Mouse (Mus musculus): ENCODE results near the gene Mtmr4. TPM values are rescaled to one million over a fixed set of nuclear protein-coding genes. Genes with fewer than 3 reads are reported as not detected.

Mtmr4 gene
- total and polyA plus RNA-seq, 3 experiments, result 29.4 to 32.9 (median 29.5) TPM

- Histone ChIP-seq H3K27ac (ENCODE audit: insufficient read depth, low read depth) (peak overlapping the region; percentile 14; the same call in 1 of the 2 replicates), H3K36me3 (replicated peaks in 1 of 2; ENCODE audit: control insufficient read depth in 1 of 2, insufficient read depth in 1 of 2, low read length in 1 of 2) (no peaks in the 10 kb centered on the region), H3K4me1 (ENCODE audit: control insufficient read depth in 1 of 2, insufficient read depth in 2 of 2) (peaks cover 0 to 22% of the 10 kb centered on the region in 2 experiments; a peak in 3 of 4 replicates), H3K9ac (ENCODE audit: insufficient read depth, low read depth) (peak overlapping the region; percentile 81), H3K4me3 (replicated peaks in 1 of 3; ENCODE audit: low read depth in 2 of 3, low read length in 2 of 3, poor library complexity in 1 of 3) (peak overlapping the region; percentile 55 to 63 (median 60)), H3K4me2 (ENCODE audit: insufficient read depth, low read depth, poor library complexity, severe bottlenecking) (peak overlapping the region; percentile 60), H3K9me3 (replicated peaks; ENCODE audit: low read length) (no peaks in the 10 kb centered on the region), H3K27me3 (replicated peaks) (no peaks in the 10 kb centered on the region), H3K79me2 (replicated peaks; ENCODE audit: control insufficient read depth, extremely low read depth, insufficient read depth, poor library complexity, severe bottlenecking) (no peaks in the 10 kb centered on the region)
- dilution Hi-C loops (cut with MboI; ENCODE audit: extremely low pct_ligation_motif_present, extremely low pct_unique_long_range_greater_than_20kb, low sequenced_read_pairs), result no loop called here
- TF ChIP-seq HCFC1 (IDR thresholded peaks at IDR 0.05; ENCODE audit: low read depth, low read length) (peak; percentile 64; the same call in 1 of the 2 replicates), PAX5 (IDR thresholded peaks at IDR 0.05; ENCODE audit: low read length) (peak; percentile 86; the same call in 1 of the 2 replicates), MXI1 (IDR thresholded peaks at IDR 0.05; ENCODE audit: low read depth, low read length) (peak; percentile 70; the same call in 1 of the 2 replicates), IRF4 (IDR thresholded peaks at IDR 0.05; ENCODE audit: low read depth, low read length) (peak; percentile 31; the same call in 1 of the 2 replicates), MYC (IDR thresholded peaks at IDR 0.05; ENCODE audit: low read depth, low read length) (peak; percentile 61; the same call in 1 of the 2 replicates), TBP (conservative IDR thresholded peaks at IDR 0.05; ENCODE audit: low read depth, low read length) (peak; percentile 92), NRF1 (IDR thresholded peaks at IDR 0.05; ENCODE audit: low read depth, low read length) (peak; percentile 46; the same call in 1 of the 2 replicates), MAX (IDR thresholded peaks at IDR 0.05; ENCODE audit: low read length) (peak; percentile 80; the same call in 1 of the 2 replicates), JUN (IDR thresholded peaks at IDR 0.05; ENCODE audit: insufficient read depth, low read depth, low read length) (no peak), UBTF (IDR thresholded peaks at IDR 0.05; ENCODE audit: low read depth, low read length) (peak; percentile 95), CTCF (conservative IDR thresholded peaks at IDR 0.05 in 1 of 2, IDR thresholded peaks at IDR 0.05 in 1 of 2; ENCODE audit: low read depth in 2 of 2, low read length in 2 of 2) (no peak), BHLHE40 (IDR thresholded peaks at IDR 0.05; ENCODE audit: low read depth, low read length) (no peak), GABPA (IDR thresholded peaks at IDR 0.05; ENCODE audit: insufficient replicate concordance, low read depth, low read length) (no peak), POLR2AphosphoS2 (IDR thresholded peaks at IDR 0.05; ENCODE audit: low read depth, low read length) (peak; percentile 90), POLR2A (IDR thresholded peaks at IDR 0.05; ENCODE audit: low read depth, low read length) (peak; percentile 99), MEF2A (IDR thresholded peaks at IDR 0.05; ENCODE audit: borderline replicate concordance, low read depth, low read length) (0 out of 2 replicates have a peak, but pooled peaks have one; percentile 16), SMC3 (IDR thresholded peaks at IDR 0.05; ENCODE audit: low read depth, low read length) (no peak), SIN3A (IDR thresholded peaks at IDR 0.05; ENCODE audit: low read length) (no peak), ELF1 (IDR thresholded peaks at IDR 0.05; ENCODE audit: low read depth, low read length) (peak; percentile 89), USF2 (conservative IDR thresholded peaks at IDR 0.05; ENCODE audit: low read depth, low read length) (no peak), NELFE (IDR thresholded peaks at IDR 0.05; ENCODE audit: low read depth, low read length) (peak; percentile 93), ZMIZ1 (IDR thresholded peaks at IDR 0.05; ENCODE audit: low read depth, low read length) (peak; percentile 86; the same call in 1 of the 2 replicates), TCF12 (IDR thresholded peaks at IDR 0.05; ENCODE audit: low read depth, low read length) (peak; percentile 93)
- in situ Hi-C loops (cut with MboI; ENCODE audit: low pct_ligation_motif_present, low pct_unique_long_range_greater_than_20kb, low sequenced_read_pairs), result no loop called here
- DNase-seq (ENCODE audit: extremely low read depth), result peak; percentile 88
These were observed 47.2 kb downstream of the Mtmr4 start for GRCm38 (mm10) chr11:87639206-87639605.

Measured in CH12.LX (cell line).